Mouse (Mus musculus) spleen, postnatal 36 days (tissue): ENCODE measurements around the gene Slc5a10.
A peak's percentile ranks its signal among the peaks of the same experiment; 100 is the strongest.

Experiments used
- DNase-seq, 2 experiments: peaks; one replicate each; pipeline ENCODE4 v3.0.0; 2022; ENCODE audit warnings: low spot score in 2 of 2, mixed read lengths in 1 of 2

Slc5a10 gene

GRCm38 (mm10) chr11:61705581-61705980 lies 15.0 kb downstream of the Slc5a10 start:
- DNase-seq: no peak

DNA sequence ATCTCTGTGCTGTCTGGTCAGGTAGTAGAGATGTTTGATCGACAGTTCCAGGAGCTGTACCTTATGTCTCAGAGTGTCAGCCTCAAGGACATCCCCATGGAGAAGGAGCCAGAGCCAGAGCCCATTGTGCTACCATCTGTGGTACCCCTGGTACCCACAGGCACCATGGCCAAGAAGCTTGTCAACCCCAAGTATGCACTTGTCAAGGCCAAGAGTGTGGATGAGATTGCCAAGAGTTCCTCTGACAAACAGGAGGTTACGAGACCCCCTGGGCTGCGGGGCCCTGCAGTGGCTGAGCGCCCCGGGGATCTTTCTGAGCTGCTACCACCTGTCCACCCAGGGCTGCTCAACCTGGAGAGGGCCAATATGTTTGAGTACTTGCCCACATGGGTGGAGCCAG lies 18.1 kb downstream of the Slc5a10 start:
- no peak for DNase-seq

GRCm38 (mm10) chr11:61701696-61702095 lies 18.9 kb downstream of the Slc5a10 start:
- DNase-seq: no peak

- DNase-seq: no peak
Measured at GRCm38 (mm10) chr11:61699933-61700332, 20.7 kb downstream of the Slc5a10 start.

- no peak for DNase-seq
Measured at GRCm38 (mm10) chr11:61699460-61699859, 21.2 kb downstream of the Slc5a10 start.

GRCm38 (mm10) chr11:61698852-61699251 lies 21.8 kb downstream of the Slc5a10 start:
- DNase-seq: no peak

GRCm38 (mm10) chr11:61692996-61693395 lies 27.6 kb downstream of the Slc5a10 start:
- no peak for DNase-seq

- DNase-seq: no peak
Measured at GRCm38 (mm10) chr11:61687595-61687994, 33.0 kb downstream of the Slc5a10 start.

GRCm38 (mm10) chr11:61686906-61687453 lies 33.6 kb downstream of the Slc5a10 start:
- DNase-seq: no peak

DNA sequence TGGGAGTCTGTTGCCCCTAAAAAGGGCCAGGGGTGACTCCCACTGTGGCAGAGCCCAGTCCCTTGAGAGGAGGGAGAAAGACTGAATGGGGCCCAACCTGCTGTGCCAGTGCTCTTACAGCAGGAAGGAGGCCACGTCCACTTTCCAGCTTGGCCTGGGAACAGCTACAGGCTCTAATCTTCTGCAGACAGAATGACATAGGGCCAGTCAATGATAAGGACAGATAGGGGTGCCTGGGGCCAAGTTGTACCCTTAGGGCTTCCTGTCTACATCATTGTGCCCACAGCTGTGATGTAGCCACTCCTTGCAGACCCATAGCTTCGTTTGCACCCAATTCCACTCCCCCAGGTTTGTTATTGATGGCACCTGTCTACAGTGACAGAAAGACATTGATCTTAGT lies 34.5 kb downstream of the Slc5a10 start:
- DNase-seq: no peak

DNA sequence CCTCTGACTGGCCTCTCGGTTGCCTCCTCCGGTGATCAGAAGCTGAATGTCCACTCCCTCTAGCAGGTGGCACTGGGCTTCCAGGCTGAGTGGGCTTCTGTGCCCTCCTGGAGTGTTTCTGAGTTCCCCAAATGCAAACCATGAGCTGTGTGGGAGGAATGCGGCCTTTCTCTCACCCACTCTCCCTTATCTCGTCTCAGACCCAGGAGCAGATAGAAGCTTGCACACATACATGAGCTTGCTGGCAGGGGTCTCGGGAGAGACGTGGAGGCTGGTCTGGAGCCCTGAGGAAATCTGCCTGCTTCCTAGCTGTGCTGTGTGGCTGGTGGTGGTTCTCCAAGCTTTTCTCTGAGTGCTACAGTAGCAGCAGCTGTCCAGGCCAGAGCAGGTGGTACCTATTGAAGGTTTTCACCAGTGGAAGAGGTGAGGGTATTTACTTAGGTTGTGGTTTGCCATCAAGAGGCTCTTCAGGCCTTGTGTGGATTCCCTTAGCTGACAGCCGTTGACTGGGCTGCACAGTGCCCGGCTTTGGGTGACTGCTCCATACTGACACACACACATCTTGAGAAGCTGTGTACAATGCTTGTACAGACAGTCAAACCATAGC lies 35.4 kb downstream of the Slc5a10 start:
- no peak for DNase-seq

- peak; percentile 64 to 71 for DNase-seq
Measured at GRCm38 (mm10) chr11:61683907-61684731, 36.5 kb downstream of the Slc5a10 start, which contains the start of gene Fam83g. TSS of gene Fam83g (plus strand) at chr11:61684091.

- no peak for DNase-seq
Measured at GRCm38 (mm10) chr11:61679091-61679866, 41.3 kb downstream of the Slc5a10 start.

GRCm38 (mm10) chr11:61677709-61678108 lies 42.9 kb downstream of the Slc5a10 start:
- DNase-seq: no peak

GRCm38 (mm10) chr11:61676216-61676854 lies 44.3 kb downstream of the Slc5a10 start:
- no peak for DNase-seq

DNA sequence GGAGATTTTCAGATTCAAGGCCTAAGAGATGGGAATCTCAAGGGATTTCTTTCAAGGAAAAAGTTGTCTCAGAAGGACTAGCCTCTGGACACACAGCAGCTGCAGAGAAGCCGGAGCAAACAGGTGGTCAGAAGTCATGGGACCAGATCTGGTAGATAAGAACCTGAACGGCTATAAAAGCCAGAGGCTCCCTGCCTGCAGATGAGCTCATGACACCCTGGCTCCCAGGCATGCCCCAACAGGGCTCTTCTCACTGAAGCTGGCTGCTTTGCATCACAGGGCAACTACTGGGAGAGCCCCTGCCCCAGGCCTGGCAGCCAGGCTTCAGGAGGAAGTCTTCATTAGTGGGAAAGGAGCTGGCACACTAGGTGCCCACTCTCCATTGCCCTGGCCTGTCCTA lies 45.3 kb downstream of the Slc5a10 start:
- no peak for DNase-seq

- no peak for DNase-seq
Measured at GRCm38 (mm10) chr11:61674839-61675159, 45.8 kb downstream of the Slc5a10 start.

DNA sequence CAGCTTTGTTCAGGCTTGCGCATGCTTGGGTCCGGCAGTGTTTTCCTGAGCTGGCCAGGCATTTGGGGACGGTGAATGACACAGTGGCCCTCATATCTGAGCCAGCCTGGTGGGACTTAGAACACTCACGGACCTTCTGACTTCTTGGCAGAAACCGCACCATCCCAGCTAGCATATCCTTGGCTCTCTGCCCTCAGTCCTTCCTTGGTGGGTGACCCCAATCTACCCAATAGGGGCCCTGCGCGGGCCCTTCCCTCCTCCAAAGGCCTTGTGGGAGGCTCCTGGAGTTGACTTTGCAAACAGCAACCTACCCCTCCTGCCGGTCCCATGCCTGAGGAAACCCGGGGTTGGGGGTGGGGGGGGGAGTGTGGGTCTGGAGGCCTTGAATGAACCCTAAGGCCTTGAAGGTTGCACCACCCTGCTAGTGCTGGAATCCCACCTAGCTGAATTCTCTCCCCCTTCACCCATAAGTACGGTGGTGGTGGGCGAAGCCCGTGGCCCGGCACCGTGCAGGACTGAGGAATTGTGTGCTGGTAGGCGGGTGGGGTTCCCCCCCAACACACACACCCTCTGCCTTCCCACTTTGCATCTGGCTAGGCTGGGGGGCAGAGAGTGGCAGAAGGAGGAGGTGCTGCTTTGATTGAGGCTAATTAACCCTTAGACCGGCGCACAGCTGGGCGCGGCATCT lies 46.3 kb downstream of the Slc5a10 start:
- no peak for DNase-seq

- peak in 1 of 2 experiments; percentile 24 for DNase-seq
Measured at GRCm38 (mm10) chr11:61673686-61674085, 46.9 kb downstream of the Slc5a10 start.

DNA sequence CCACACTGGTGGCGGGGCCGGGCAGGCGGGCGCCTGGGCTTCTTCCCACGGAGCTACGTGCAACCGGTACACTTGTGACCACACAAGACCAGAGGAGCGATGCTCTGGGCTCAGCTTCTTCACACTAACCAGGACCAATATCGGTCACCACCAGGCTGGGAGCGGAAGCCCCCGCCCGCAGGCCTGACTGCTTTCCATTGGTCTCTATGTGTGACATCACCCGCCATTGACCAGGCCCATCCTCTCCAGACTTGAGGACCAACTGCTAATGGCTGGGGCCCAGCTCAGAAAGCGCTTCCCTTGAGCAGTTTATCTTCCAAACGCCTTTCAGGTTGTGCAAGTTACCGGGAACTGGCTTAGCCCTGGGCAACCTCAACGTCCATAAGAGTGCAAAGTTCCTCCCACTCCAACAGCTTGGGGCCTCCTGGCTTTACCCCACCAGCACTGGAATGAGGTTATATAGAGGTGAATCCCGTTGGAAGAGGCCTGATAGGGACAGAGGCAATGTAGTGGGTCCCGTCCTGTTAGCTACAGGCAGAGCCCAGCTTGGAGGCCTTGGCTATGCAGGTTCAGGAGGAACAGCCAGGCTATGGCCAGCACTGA lies 48.7 kb downstream of the Slc5a10 start:
- no peak for DNase-seq
